Mouse (Mus musculus) stomach, postnatal 0 days (tissue): ENCODE data around the gene Gm3045. TPM values are rescaled to one million over a fixed set of nuclear protein-coding genes. Genes with fewer than 3 reads are reported as not detected.
A peak's percentile ranks its signal among the peaks of the same experiment; 100 is the strongest.

Experiments used
- ATAC-seq: fragments of 200-750 bp; cut with Nextera tagmentation; 2 replicates; pipeline ENCODE4 v1.8.0; 2017; ENCODE audit not compliant: low FRiP score, low TSS enrichment
- DNase-seq: peaks from one replicate; pipeline ENCODE4 v3.0.0-alpha.2; 2016; ENCODE audit warnings: low spot score
- H3K27ac ChIP-seq: fragments of 300-500 bp; sonication (generic); replicated peaks from 2 replicates; pipeline ENCODE4 v1.5.1; 2014; ENCODE audit warnings: mild to moderate bottlenecking, control low read depth
- H3K27me3 ChIP-seq: fragments of 300-500 bp; sonication (generic); 2 replicates; pipeline ENCODE4 v1.6.1; 2014; ENCODE audit warnings: low read length; ENCODE audit not compliant: control insufficient read depth, insufficient read depth
- H3K36me3 ChIP-seq: fragments of 300-500 bp; sonication (generic); 2 replicates; pipeline ENCODE4 v1.6.1; 2014; ENCODE audit warnings: low read length, mixed read lengths; ENCODE audit not compliant: control insufficient read depth, insufficient read depth
- H3K4me1 ChIP-seq: fragments of 300-500 bp; sonication (generic); replicated peaks from 2 replicates; pipeline ENCODE4 v1.6.1; 2014; ENCODE audit warnings: antibody characterized with exemption; ENCODE audit not compliant: control insufficient read depth, insufficient read depth
- H3K4me2 ChIP-seq: fragments of 300-500 bp; sonication (generic); replicated peaks from 2 replicates; pipeline ENCODE4 v1.6.1; 2014; ENCODE audit warnings: low read depth, mild to moderate bottlenecking, control low read depth, moderate library complexity
- H3K4me3 ChIP-seq: fragments of 300-500 bp; sonication (generic); 2 replicates; pipeline ENCODE4 v1.5.1; 2014; ENCODE audit warnings: low read depth, low read length, control low read depth
- H3K9ac ChIP-seq: fragments of 300-500 bp; sonication (generic); 2 replicates; pipeline ENCODE4 v1.6.1; 2014; ENCODE audit warnings: mild to moderate bottlenecking, low read length, control low read depth, mixed read lengths
- H3K9me3 ChIP-seq: fragments of 300-500 bp; sonication (generic); 2 replicates; pipeline ENCODE4 v1.6.1; 2016; ENCODE audit warnings: low read length; ENCODE audit not compliant: control insufficient read depth
- CTCF ChIP-seq: IDR thresholded peaks from 2 replicates; pipeline ENCODE4 v1.5.1; 2016; ENCODE audit warnings: antibody characterized with exemption, low read depth, mild to moderate bottlenecking, moderate library complexity
- EP300 ChIP-seq: optimal IDR thresholded peaks from 2 replicates; pipeline ENCODE3; 2016; ENCODE audit warnings: antibody characterized with exemption
- WGBS: fragments of 180-500 bp; shearing (Covaris S2); extraction: QIAGEN DNeasy Blood & Tissue Kit; methylation state at CpG from one replicate; pipeline ENCODE4 v1.1.7; 2014; 5-methylcytosine and 5-hydroxymethylcytosine counted together
- polyA plus RNA-seq: library from polyadenylated mRNA; unstranded; fragments of >200 nt; fragmentation: Nextera tagmentation; extraction: Ambion mirVana; gene quantifications from 2 replicates; pipeline ENCODE4 v1.2.1, GENCODE M21; 2015

Gene Gm3045
- polyA plus RNA-seq, 1 experiment from 2014 or later: not detected

DNA sequence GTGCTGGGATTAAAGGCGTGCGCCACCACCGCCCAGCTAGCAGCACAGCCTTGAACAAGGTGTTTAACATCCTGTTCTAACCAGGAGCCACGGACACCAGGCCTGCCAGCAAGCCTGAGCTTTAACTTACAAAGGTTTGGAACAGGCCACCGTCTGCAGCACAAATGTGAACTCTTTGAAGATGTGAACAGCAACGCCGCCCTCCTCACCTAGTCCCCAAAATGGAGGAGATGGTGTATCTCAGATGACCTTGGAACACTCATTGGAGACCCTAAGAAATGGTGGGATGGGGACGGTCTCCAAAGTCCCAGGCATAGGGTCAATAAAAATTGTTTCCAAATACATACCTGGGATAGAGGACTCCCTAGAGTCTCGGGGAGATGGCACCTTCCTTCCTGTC lies 46.3 kb downstream of the Gm3045 start:
- no peaks in the 10 kb centered on the region for H3K9me3 ChIP-seq
- 90% methylated on average over 9 of the region's 9 CpGs for WGBS
- no peak overlapping the region for H3K4me2 ChIP-seq
- H3K4me3 ChIP-seq: no peak overlapping the region
- no peaks in the 10 kb centered on the region for H3K36me3 ChIP-seq
- no peak overlapping the region for H3K27ac ChIP-seq
- DNase-seq: no peak
- H3K9ac ChIP-seq: no peak overlapping the region
- no peaks in the 10 kb centered on the region for H3K27me3 ChIP-seq
- H3K4me1 ChIP-seq: no peaks in the 10 kb centered on the region
- ATAC-seq: no peak
- TF ChIP-seq CTCF (no peak), EP300 (no peak)

DNA sequence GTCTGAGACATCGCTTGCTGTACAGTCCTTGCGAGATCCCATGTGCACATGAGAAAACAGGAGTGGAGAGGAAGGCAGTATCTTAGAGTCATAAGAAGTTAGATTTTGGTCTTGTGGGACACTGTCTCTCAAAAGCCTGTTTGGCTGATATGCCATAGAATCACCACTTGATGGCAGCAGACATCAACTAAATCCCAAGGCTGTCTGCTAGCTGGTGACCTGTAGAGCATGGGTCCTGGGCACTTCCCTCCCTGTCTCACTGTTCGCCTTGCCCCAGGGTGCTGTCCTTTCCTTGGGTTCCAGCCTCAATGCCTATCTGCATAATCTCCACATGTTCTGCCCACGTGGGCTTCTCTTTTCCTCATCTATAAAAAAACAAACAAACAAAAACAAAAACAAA lies 49.0 kb downstream of the Gm3045 start:
- Histone ChIP-seq H3K36me3 (no peaks in the 10 kb centered on the region), H3K4me3 (no peak overlapping the region), H3K27ac (no peak overlapping the region), H3K9me3 (no peaks in the 10 kb centered on the region), H3K27me3 (no peaks in the 10 kb centered on the region), H3K4me2 (peak overlapping the region; percentile 25; the same call in 1 of the 2 replicates), H3K9ac (no peak overlapping the region), H3K4me1 (no peaks in the 10 kb centered on the region)
- DNase-seq: peak; percentile 22
- whole genome bisulfite sequencing: 24% methylated on average over 4 of the region's 4 CpGs
- ATAC-seq: peak; percentile 43; the same call in 1 of the 2 replicates
- no peak for TF ChIP-seq EP300
- TF ChIP-seq CTCF: peak; percentile 95

DNA sequence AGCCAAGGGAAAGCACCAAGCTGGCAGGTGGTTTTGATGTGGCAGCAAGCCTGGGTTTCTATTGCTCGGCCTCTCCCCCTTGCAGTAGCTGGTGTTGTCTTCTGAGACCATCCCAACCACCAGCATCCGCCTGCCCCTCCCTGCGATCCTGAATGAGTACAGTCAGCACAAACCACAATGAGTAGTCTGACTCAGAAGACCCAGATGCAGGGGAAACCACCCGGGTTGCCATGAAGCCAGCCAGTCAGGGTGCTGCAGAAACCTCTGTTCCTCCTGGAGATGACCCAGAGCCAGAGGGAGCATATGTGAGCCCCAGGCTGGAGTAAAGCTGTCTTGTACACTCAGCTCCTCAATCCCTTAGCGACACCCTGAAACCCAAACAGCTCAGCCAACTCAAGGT lies 50.4 kb downstream of the Gm3045 start:
- 70% methylated on average over 5 of the region's 5 CpGs for WGBS
- TF ChIP-seq CTCF: no peak
- no peak for TF ChIP-seq EP300
- no peak overlapping the region for H3K4me2 ChIP-seq
- H3K27me3 ChIP-seq: no peaks in the 10 kb centered on the region
- no peak overlapping the region for H3K9ac ChIP-seq
- no peak overlapping the region for H3K27ac ChIP-seq
- no peak overlapping the region for H3K4me3 ChIP-seq
- no peaks in the 10 kb centered on the region for H3K9me3 ChIP-seq
- ATAC-seq (no peak), DNase-seq (no peak)
- no peaks in the 10 kb centered on the region for H3K4me1 ChIP-seq
- H3K36me3 ChIP-seq: no peaks in the 10 kb centered on the region

- WGBS: 30% methylated on average over 6 of the region's 6 CpGs
- H3K4me1 ChIP-seq: no peaks in the 10 kb centered on the region
- no peaks in the 10 kb centered on the region for H3K36me3 ChIP-seq
- ATAC-seq (no peak), DNase-seq (no peak)
- no peak for TF ChIP-seq EP300
- TF ChIP-seq CTCF: no peak
- H3K27me3 ChIP-seq: no peaks in the 10 kb centered on the region
- H3K4me2 ChIP-seq: no peak overlapping the region
- no peak overlapping the region for H3K4me3 ChIP-seq
- H3K27ac ChIP-seq: no peak overlapping the region
- no peak overlapping the region for H3K9ac ChIP-seq
- H3K9me3 ChIP-seq: no peaks in the 10 kb centered on the region
Measured at GRCm38 (mm10) chr13:56477271-56477670, 50.9 kb downstream of the Gm3045 start.

DNA sequence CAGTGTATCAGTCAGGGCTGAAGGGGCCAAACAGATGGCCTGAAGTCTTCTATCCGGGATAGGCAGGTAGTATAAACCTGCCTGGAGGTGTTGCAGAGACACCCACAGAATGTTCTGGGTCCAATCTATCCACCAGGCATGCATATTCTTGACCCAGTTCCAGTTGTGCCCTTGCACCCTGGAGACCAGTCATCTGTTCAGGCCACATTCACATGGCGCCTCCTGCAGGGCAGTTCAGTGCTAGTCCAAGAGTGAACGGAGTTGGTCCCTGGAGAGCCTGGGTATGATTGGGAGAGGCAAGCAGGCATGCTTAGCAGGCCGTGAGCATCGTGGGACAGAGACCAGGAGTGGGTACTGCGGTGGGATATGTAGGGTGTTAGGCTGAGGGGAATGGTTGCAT lies 51.6 kb downstream of the Gm3045 start:
- Histone ChIP-seq H3K36me3 (no peaks in the 10 kb centered on the region), H3K4me3 (no peak overlapping the region), H3K27ac (no peak overlapping the region), H3K9me3 (no peaks in the 10 kb centered on the region), H3K27me3 (no peaks in the 10 kb centered on the region), H3K4me2 (no peak overlapping the region), H3K4me1 (no peaks in the 10 kb centered on the region), H3K9ac (no peak overlapping the region)
- WGBS: 83% methylated on average over 6 of the region's 6 CpGs
- no peak for ATAC-seq
- peak; percentile 12 for DNase-seq
- TF ChIP-seq EP300: no peak
- peak; percentile 41; the same call in 1 of the 2 replicates for TF ChIP-seq CTCF

DNA sequence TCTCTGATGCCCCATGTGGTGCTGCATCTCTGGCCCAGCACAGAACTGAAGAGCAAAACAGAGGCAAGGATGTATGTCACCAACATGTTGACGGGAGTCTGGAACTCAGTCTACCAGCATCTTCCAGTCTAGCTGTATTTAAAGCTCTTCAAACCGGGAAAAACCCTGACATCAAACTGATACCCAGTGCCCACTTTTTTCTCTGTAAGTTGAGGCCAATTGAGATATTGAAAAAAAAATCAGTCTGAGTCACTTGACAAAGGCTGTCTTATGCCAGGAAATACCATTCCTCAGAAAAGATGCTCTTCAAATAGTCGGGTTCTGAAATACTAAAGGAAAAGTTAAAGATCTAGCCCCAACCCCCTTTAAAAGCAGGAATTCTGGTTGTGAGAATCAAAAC lies 55.8 kb downstream of the Gm3045 start, which contains the start of gene Il9:
TSS of gene Il9 (minus strand) at position 101 of the 400 bp plus-strand sequence.
- Histone ChIP-seq H3K27me3 (no peaks in the 10 kb centered on the region), H3K9ac (no peak within 1 kb of the TSS), H3K4me2 (no peak within 1 kb of the TSS), H3K27ac (no peak within 1 kb of the TSS), H3K36me3 (no peaks in the 10 kb centered on the region), H3K9me3 (no peaks in the 10 kb centered on the region), H3K4me3 (no peak within 1 kb of the TSS), H3K4me1 (no peaks in the 10 kb centered on the region)
- 80% methylated on average over 3 of the region's 3 CpGs for WGBS
- TF ChIP-seq CTCF: no peak
- TF ChIP-seq EP300: no peak
- no peak for DNase-seq
- no peak for ATAC-seq

Other genes with a start within 250 kb of the Gm3045 start
- gene Tifab, start 247.7 kb upstream of the Gm3045 start, polyA plus RNA-seq: 2.1 and 2.4 TPM in 2 replicates
- gene Neurog1, start 174.4 kb upstream of the Gm3045 start, polyA plus RNA-seq: 0.06 TPM in 1 of 2 replicates, not detected in the other
- 10.1 and 10.6 TPM in 2 replicates for gene Cxcl14, start 130.0 kb upstream of the Gm3045 start, polyA plus RNA-seq
- gene Slc25a48, start 11.8 kb downstream of the Gm3045 start, polyA plus RNA-seq: 0.08 and 0.13 TPM in 2 replicates
- gene Il9, start 55.7 kb downstream of the Gm3045 start, polyA plus RNA-seq: not detected in 2 replicates
- 1.2 TPM in 2 replicates for gene Fbxl21, start 95.9 kb downstream of the Gm3045 start, polyA plus RNA-seq
- gene Lect2, start 121.9 kb downstream of the Gm3045 start, polyA plus RNA-seq: 0.19 and 0.27 TPM in 2 replicates
- gene Tgfbi, start 182.9 kb downstream of the Gm3045 start, polyA plus RNA-seq: 140 and 149 TPM in 2 replicates